Mouse (Mus musculus): ENCODE data around the gene Cyp27a1.

DNA sequence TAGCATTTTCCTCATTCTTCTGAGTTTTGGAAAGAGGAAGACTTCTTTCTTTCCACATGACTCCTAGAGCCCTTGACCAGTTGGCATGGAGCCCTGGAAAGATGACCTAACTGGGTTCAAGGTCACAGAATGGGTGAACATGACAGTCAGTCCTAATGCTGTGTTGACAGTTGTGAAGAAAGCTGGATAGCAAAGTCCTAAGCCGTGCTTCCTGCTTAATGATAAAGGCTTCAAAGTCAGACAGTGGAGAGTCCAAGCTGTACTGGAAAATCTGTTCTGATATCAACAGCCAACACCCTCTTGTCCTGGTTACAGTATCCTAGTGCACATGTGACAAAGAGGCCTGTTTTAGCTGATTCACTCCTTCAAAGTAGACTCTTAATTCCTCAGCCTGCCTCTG is 14.6 kb upstream of the Cyp27a1 start:
- TF ChIP-seq CTCF (IDR thresholded peaks at IDR 0.05; ENCODE audit: borderline replicate concordance, insufficient read depth, low read length) (no peak), POLR2A (IDR thresholded peaks at IDR 0.05; ENCODE audit: low read depth, low read length) (no peak)

All from embryonic fibroblast, embryonic 13.5 days (primary cell).